Mouse (Mus musculus) megakaryocyte, embryonic 14.5 days (primary cell): Measurements from ENCODE around the gene 1600015I10Rik. TPM values are rescaled to one million over a fixed set of nuclear protein-coding genes. Genes with fewer than 3 reads are reported as not detected.
"Not testable (repeated sequence)": the region's sequence is repeated elsewhere in the genome, so short reads cannot be mapped to it uniquely, and the experiment has no call there.

Source experiments
- H3K27me3 ChIP-seq: replicated peaks from 2 replicates; pipeline ENCODE3; 2012; ENCODE audit warnings: inconsistent platforms
- H3K36me3 ChIP-seq: replicated peaks from 2 replicates; pipeline ENCODE3; 2012; ENCODE audit warnings: low read length, inconsistent platforms, mixed read lengths
- H3K4me1 ChIP-seq: 2 replicates; pipeline ENCODE4 v1.6.1; 2012; ENCODE audit warnings: inconsistent platforms
- H3K4me3 ChIP-seq: replicated peaks from 2 replicates; pipeline ENCODE3; 2012; ENCODE audit warnings: moderate library complexity, mild to moderate bottlenecking, inconsistent platforms
- H3K9me3 ChIP-seq: 2 replicates; pipeline ENCODE4 v1.6.1; 2012; ENCODE audit warnings: inconsistent platforms
- FLI1 ChIP-seq: IDR thresholded peaks from 2 replicates; pipeline ENCODE4 v1.6.1; 2012; ENCODE audit warnings: low read length, inconsistent platforms, mixed read lengths
- GATA1 ChIP-seq: IDR thresholded peaks from 3 replicates; pipeline ENCODE4 v1.6.1; 2012; ENCODE audit warnings: mixed read lengths, low read length, inconsistent platforms, borderline replicate concordance
- polyA plus RNA-seq: library from polyadenylated mRNA; stranded (reverse); fragments of >175 nt; gene quantifications from 2 replicates; pipeline ENCODE4 v1.2.3, GENCODE M21; 2012; ENCODE audit warnings: low replicate concordance; ENCODE audit not compliant: insufficient read depth

1600015I10Rik gene
- polyA plus RNA-seq, 1 experiment = not detected

DNA sequence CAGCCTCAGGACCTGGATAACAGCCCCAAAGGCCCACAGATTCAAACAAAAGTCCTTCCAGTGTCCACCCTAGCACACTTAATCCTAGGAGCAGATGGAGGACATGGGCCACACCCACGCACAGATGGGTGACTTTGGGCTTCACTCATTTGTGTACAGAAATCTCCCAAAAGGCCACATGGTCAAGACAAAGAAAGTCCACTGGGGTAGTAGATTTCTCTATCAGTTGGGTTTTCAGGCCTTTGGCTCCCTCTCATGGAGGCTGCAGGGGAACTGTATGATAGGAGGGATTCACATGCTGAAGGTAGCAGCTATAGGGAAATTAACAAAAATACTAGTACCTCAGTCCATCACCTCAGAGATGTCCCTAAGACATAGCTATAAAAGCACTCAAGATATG lies 28.4 kb downstream of the 1600015I10Rik start:
- Histone ChIP-seq H3K27me3 (peaks cover 19% of the 10 kb centered on the region), H3K9me3 (no peaks in the 10 kb centered on the region), H3K4me1 (no peaks in the 10 kb centered on the region), H3K4me3 (no peak overlapping the region), H3K36me3 (no peaks in the 10 kb centered on the region)
- TF ChIP-seq GATA1 = no peak
- TF ChIP-seq FLI1 = no peak

DNA sequence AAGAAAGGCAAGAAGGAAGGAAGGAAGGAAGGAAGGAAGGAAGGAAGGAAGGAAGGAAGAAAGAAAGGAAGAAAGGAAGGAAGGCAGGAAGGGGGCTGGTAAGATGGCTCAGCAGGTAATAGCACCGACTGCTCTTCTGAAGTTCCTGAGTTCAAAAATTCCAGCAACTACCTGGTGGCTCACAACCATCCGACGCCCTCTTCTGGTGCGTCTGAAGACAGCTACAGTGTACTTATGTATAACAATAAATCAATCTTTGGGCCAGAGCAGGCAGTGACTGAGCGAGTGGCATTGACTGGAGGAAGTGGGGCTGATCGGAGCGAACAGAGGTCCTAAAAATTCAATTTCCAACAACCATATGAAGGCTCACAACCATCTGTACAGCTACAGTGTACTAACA lies 29.5 kb downstream of the 1600015I10Rik start:
- H3K36me3 ChIP-seq, H3K4me3 ChIP-seq, H3K4me1 ChIP-seq, H3K9me3 ChIP-seq: not testable (repeated sequence)
- H3K27me3 ChIP-seq = peaks cover 25% of the 10 kb centered on the region

DNA sequence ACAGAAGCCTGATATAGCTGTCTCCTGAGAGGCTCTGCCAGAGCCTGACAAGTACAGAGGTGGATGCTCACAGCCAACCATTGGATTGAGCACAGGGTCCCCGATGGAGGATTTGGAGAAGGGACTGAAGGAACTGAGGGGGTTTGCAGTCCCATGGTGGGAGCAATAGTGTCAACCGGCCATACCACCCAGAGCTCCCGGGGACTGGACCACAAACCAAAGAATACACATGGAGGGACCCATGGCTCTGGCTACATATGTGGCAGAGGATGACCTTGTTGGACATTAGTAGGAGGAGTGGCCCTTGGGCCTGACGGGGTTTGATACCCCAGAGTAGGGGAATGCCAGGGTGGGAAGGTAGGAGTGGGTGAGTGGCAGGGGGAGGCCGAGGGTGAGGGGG lies 37.0 kb downstream of the 1600015I10Rik start:
- peaks cover 19% of the 10 kb centered on the region for H3K27me3 ChIP-seq
- H3K4me1 ChIP-seq, H3K9me3 ChIP-seq, H3K4me3 ChIP-seq, H3K36me3 ChIP-seq: not testable (repeated sequence)

DNA sequence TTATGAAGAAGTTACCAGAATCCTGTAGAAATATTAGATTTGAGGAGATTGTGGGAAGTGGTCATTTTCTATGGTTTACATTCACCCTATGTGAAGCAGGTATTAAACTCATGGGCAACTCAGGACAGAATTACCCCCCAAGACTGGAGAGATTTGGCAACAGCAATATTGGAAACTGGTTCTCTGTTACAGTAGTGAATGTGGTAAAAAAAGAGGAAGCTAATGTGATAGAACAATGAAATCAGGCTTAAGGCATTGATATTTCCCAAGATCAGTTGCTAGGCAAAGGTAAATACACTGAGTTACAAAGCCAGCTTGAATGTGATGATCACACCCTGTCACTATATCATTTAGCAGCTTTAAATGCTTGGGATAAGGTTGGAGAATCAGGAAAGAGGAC lies 38.2 kb downstream of the 1600015I10Rik start:
- TF ChIP-seq GATA1 (no peak), FLI1 (no peak)
- Histone ChIP-seq H3K4me3 (no peak overlapping the region), H3K4me1 (no peaks in the 10 kb centered on the region), H3K27me3 (peaks cover 17% of the 10 kb centered on the region), H3K9me3 (no peaks in the 10 kb centered on the region), H3K36me3 (no peaks in the 10 kb centered on the region)

DNA sequence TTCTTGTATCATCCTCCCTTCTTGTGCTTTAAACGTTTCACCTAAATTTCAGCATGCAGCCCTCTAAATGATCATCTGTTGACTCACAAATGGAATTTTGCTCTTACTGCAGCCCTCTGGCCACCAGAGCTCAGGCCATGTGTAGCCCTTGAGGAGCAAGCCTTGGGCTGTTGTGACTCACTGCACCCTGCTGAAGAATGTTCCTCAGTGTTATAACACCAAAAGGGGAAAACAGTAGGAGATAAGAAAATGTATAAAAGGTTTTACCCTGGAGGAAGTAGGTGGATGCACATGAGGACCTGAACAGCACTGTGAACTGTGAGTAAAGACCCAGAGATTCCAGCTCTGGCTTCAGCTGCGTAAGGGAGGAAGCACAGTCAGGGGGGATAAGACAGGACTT lies 45.0 kb downstream of the 1600015I10Rik start, which contains the start of gene Doxl2:
TSS of gene Doxl2 (plus strand) at position 301 of the 400 bp plus-strand sequence.
- Histone ChIP-seq H3K27me3 (peaks cover 20% of the 10 kb centered on the region), H3K4me1 (no peaks in the 10 kb centered on the region), H3K36me3 (no peaks in the 10 kb centered on the region), H3K9me3 (no peaks in the 10 kb centered on the region), H3K4me3 (no peak within 1 kb of the TSS)
- TF ChIP-seq GATA1 (no peak), FLI1 (no peak)

DNA sequence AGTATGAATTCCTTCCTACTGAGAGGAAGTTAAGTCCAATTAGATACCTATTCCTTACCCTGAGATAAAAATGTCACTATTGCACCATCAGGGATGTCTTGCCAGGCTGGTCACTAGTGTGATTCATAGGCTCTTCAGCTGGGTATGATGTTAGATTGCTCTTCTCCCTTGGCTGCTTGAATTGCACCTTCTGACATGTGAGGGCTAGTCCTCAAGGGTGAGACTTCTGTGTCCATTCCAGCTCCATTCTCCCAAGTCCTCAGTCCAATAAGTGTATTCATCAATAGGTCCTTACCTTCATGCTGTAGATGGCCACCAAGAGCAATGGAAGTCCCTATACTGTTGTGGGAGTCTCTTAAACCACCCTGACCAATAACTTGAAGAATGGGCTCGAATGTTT lies 49.9 kb downstream of the 1600015I10Rik start:
- H3K9me3 ChIP-seq = no peaks in the 10 kb centered on the region
- H3K4me1 ChIP-seq = no peaks in the 10 kb centered on the region
- no peaks in the 10 kb centered on the region for H3K36me3 ChIP-seq
- TF ChIP-seq GATA1 (no peak), FLI1 (no peak)
- H3K27me3 ChIP-seq = peaks cover 28% of the 10 kb centered on the region
- H3K4me3 ChIP-seq = no peak overlapping the region

DNA sequence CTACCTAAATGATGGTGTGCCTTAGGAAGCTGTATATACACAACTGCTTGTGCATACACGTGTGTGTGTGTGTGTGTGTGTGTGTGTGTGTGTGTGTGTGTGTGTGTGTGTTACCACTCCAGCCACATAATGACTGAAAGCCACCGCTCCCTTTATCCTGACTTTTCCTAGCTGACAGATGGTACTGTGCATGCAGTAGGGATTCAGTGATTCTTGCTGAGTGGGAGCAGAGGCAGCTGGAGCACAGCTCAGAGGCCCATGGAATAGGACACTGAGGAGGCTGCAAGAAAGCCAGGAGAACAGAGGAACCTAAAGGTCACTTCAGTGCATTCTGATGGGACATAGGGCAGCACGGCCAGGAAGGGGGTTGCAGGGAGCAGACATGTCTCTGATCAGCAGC lies 52.6 kb downstream of the 1600015I10Rik start:
- Histone ChIP-seq H3K27me3 (peaks cover 37% of the 10 kb centered on the region), H3K4me3 (no peak overlapping the region), H3K9me3 (no peaks in the 10 kb centered on the region), H3K36me3 (no peaks in the 10 kb centered on the region), H3K4me1 (no peaks in the 10 kb centered on the region)
- TF ChIP-seq GATA1 = no peak
- TF ChIP-seq FLI1 = no peak

Other genes with a start within 250 kb of the 1600015I10Rik start
- gene Gimap4, start 245.3 kb upstream of the 1600015I10Rik start, polyA plus RNA-seq = 0.32 TPM in 1 of 2 replicates, not detected in the other
- gene Gimap6, start 221.7 kb upstream of the 1600015I10Rik start, polyA plus RNA-seq = 1.2 and 5.9 TPM in 2 replicates
- gene Gm28053, start 211.3 kb upstream of the 1600015I10Rik start, polyA plus RNA-seq = not detected in 2 replicates
- gene Gimap7, start 211.3 kb upstream of the 1600015I10Rik start, polyA plus RNA-seq = not detected in 2 replicates
- gene Gimap1, start 190.8 kb upstream of the 1600015I10Rik start, polyA plus RNA-seq = 18.4 and 38.1 TPM in 2 replicates
- gene Gimap5, start 183.7 kb upstream of the 1600015I10Rik start, polyA plus RNA-seq = 12.5 and 21.4 TPM in 2 replicates
- 2.3 TPM in 1 of 2 replicates, not detected in the other for gene Gimap3, start 159.0 kb upstream of the 1600015I10Rik start, polyA plus RNA-seq
- gene Tmem176a, start 89.0 kb upstream of the 1600015I10Rik start, polyA plus RNA-seq = 9.7 and 62.7 TPM in 2 replicates
- gene Tmem176b, start 88.4 kb upstream of the 1600015I10Rik start, polyA plus RNA-seq = 10.4 and 36.3 TPM in 2 replicates
- gene Aoc1, start 57.0 kb upstream of the 1600015I10Rik start, polyA plus RNA-seq = not detected in 2 replicates
- gene Doxl2, start 45.1 kb downstream of the 1600015I10Rik start, polyA plus RNA-seq = not detected in 2 replicates
- not detected in 2 replicates for gene Svs1, start 57.0 kb downstream of the 1600015I10Rik start, polyA plus RNA-seq
- 45.1 and 495 TPM in 2 replicates for gene Gpnmb, start 106.7 kb downstream of the 1600015I10Rik start, polyA plus RNA-seq
- gene Malsu1, start 143.9 kb downstream of the 1600015I10Rik start, polyA plus RNA-seq = 42.4 and 187 TPM in 2 replicates